Mouse (Mus musculus): ENCODE results near the gene 6430548M08Rik.

DNA sequence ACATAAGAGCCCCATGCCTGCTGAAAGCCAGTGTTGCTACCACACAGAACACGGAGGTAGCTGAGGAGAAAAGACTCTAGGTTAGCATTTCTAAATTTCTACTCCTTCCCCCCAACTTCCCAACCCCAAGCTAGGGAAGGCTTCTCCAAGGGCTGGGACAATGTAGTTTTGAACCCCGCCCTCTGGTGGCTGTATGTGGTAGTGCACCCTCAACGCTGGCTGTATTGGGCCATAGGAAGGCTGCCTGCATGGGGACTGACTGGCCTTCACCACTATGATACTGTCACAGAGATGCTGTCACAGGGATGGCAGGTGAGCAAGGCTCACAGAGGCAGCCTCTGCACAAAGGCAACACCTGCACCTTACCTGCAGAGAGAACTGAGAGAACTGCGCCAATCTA, 42.3 kb upstream of the 6430548M08Rik start:
- TF ChIP-seq POLR2A (IDR thresholded peaks at IDR 0.05; ENCODE audit: low read depth, low read length) (no peak), CTCF (conservative IDR thresholded peaks at IDR 0.05; ENCODE audit: insufficient read depth, insufficient read length, low read depth, low read length) (peak; percentile 94)
